Mouse (Mus musculus) lung, embryonic 16.5 days (tissue): ENCODE data around the gene Coro1b. TPM values are rescaled to one million over a fixed set of nuclear protein-coding genes. Genes with fewer than 3 reads are reported as not detected.

Experiments
- ATAC-seq: fragments of 200-750 bp; cut with Nextera tagmentation; 2 replicates; pipeline ENCODE4 v1.8.0; 2017; ENCODE audit warnings: low read depth, mild to moderate bottlenecking, moderate library complexity
- H3K27ac ChIP-seq: fragments of 300-500 bp; sonication (generic); 2 replicates; pipeline ENCODE4 v1.5.1; 2014; ENCODE audit warnings: mild to moderate bottlenecking, control low read depth, low read length
- H3K27me3 ChIP-seq: fragments of 300-500 bp; sonication (generic); 2 replicates; pipeline ENCODE4 v1.6.1; 2014; ENCODE audit warnings: low read depth, low read length, mixed read lengths; ENCODE audit not compliant: control insufficient read depth, insufficient read depth
- H3K36me3 ChIP-seq: fragments of 300-500 bp; sonication (generic); 2 replicates; pipeline ENCODE4 v1.6.1; 2014; ENCODE audit warnings: low read length; ENCODE audit not compliant: control insufficient read depth, insufficient read depth
- H3K4me1 ChIP-seq: fragments of 300-500 bp; sonication (generic); replicated peaks from 2 replicates; pipeline ENCODE4 v1.6.1; 2014; ENCODE audit warnings: low read length, mixed read lengths; ENCODE audit not compliant: control insufficient read depth, insufficient read depth
- H3K4me2 ChIP-seq: fragments of 300-500 bp; sonication (generic); 2 replicates; pipeline ENCODE4 v1.6.1; 2014; ENCODE audit warnings: low read depth, low read length, control low read depth
- H3K4me3 ChIP-seq: fragments of 300-500 bp; sonication (generic); 2 replicates; pipeline ENCODE4 v1.5.1; 2014; ENCODE audit warnings: mild to moderate bottlenecking, low read length, control low read depth
- H3K9ac ChIP-seq: fragments of 300-500 bp; sonication (generic); 2 replicates; pipeline ENCODE4 v1.6.1; 2014; ENCODE audit warnings: low read length, control low read depth
- H3K9me3 ChIP-seq: fragments of 300-500 bp; sonication (generic); 2 replicates; pipeline ENCODE4 v1.6.1; 2016; ENCODE audit warnings: low read length; ENCODE audit not compliant: control insufficient read depth
- WGBS: fragments of 180-500 bp; shearing (Covaris S2); extraction: QIAGEN DNeasy Blood & Tissue Kit; methylation state at CpG from one replicate; pipeline ENCODE4 v1.1.7; 2014; 5-methylcytosine and 5-hydroxymethylcytosine counted together
- polyA plus RNA-seq: library from polyadenylated mRNA; unstranded; fragments of >200 nt; fragmentation: Nextera tagmentation; extraction: Ambion mirVana; gene quantifications from 2 replicates; pipeline ENCODE4 v1.2.1, GENCODE M21; 2015

Coro1b gene
- polyA plus RNA-seq, 1 experiment from 2014 or later = 174 TPM

DNA sequence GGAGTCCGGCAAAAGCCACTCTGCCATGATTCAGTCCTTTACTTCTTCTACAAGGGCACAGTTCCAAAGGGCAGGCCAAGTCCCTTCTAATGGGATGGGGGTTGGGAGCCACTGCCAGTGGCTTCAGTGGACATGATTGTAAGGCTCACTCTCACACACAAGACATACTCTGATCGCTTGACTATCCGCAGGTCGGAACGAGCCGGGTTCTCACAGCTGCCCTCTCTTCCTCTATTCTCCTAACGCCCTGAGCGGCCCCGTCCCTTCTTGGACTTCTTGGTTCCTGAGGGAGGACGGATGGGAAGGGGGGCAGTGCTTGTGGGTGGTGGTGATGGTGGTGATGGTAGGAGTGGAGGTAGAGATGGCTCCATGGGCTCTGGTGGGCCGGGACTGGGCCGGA, 8.4 kb downstream of the Coro1b start:
- ATAC-seq = no peak
- Histone ChIP-seq H3K9ac (no peak overlapping the region), H3K9me3 (no peaks in the 10 kb centered on the region), H3K4me2 (no peak overlapping the region), H3K27ac (no peak overlapping the region), H3K27me3 (no peaks in the 10 kb centered on the region), H3K4me1 (no peaks in the 10 kb centered on the region), H3K4me3 (no peak overlapping the region), H3K36me3 (peaks cover 33% of the 10 kb centered on the region)
- WGBS = 82% methylated on average over 12 of the region's 12 CpGs

- Histone ChIP-seq H3K9me3 (no peaks in the 10 kb centered on the region), H3K27ac (no peak overlapping the region), H3K4me2 (no peak overlapping the region), H3K4me1 (peaks cover 12% of the 10 kb centered on the region), H3K9ac (no peak overlapping the region), H3K4me3 (no peak overlapping the region), H3K27me3 (no peaks in the 10 kb centered on the region), H3K36me3 (peaks cover 30% of the 10 kb centered on the region)
- no peak for ATAC-seq
- WGBS = 93% methylated on average over 8 of the region's 8 CpGs
Observed at GRCm38 (mm10) chr19:4159049-4159448, 10.6 kb downstream of the Coro1b start.

DNA sequence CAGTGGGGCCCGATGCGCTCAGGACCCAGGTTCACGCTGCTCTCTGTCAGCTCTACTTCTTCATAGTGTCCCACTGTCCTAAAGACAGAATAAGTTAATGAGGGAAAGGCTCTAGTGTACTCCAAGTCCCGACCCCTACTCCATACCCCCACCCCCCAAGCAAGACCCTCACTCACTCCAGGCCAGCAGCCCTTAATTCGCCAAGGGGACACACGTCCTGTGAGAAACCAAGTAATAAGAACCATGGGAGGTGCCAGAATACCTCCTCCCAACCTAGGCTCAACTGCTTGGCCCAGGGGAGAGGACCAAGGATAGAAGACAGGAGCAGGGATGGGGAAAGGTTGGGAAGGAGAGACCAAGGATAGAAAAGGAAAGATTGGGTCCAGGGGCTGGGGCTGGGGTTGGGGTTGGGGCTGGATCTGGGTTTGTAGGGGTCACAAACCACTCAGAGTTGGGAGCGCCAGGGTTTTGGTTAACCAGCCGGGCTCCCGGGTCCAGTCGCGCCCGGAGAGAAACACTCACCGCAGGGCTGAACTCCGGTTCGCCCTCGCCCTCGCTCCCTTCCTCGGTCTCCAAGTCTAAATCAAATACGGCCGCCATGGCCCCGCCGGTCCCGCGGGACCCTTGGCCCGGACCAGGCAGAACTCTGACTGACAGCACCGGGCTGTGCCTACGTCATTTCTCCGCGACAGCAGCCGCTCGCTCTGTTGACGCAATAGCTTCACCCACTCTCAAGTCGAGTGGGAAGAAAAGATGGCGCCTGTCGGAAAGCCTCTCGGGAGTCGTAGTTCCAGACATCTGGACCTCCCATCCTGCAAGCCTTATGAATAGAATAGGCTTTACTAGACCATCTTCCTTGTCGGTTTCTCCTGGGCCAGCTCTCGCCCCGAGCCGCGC, 14.5 kb downstream of the Coro1b start, which contains the start of gene Rps6kb2:
TSS of gene Rps6kb2 (minus strand) at position 709 of the 897 bp plus-strand sequence.
- peaks cover 18% of the 10 kb centered on the region for H3K36me3 ChIP-seq
- H3K4me1 ChIP-seq = peaks cover 12% of the 10 kb centered on the region
- no peaks in the 10 kb centered on the region for H3K27me3 ChIP-seq
- H3K9ac ChIP-seq = peak within 1 kb of the TSS; percentile 89
- peak; percentile 93 for ATAC-seq
- peak within 1 kb of the TSS; percentile 99 for H3K4me2 ChIP-seq
- H3K4me3 ChIP-seq = peak within 1 kb of the TSS; percentile 84
- 5% methylated on average over 40 of the region's 42 CpGs for WGBS
- H3K27ac ChIP-seq = peak within 1 kb of the TSS; percentile 69
- H3K9me3 ChIP-seq = no peaks in the 10 kb centered on the region

GRCm38 (mm10) chr19:4163543-4163887, 15.1 kb downstream of the Coro1b start:
- Histone ChIP-seq H3K4me3 (peak overlapping the region; percentile 84), H3K27ac (peak overlapping the region; percentile 69), H3K4me1 (peaks cover 12% of the 10 kb centered on the region), H3K4me2 (peak overlapping the region; percentile 99), H3K9ac (peak overlapping the region; percentile 89), H3K27me3 (no peaks in the 10 kb centered on the region), H3K9me3 (no peaks in the 10 kb centered on the region), H3K36me3 (peaks cover 13% of the 10 kb centered on the region; the same call in 1 of the 2 replicates)
- ATAC-seq = peak; percentile 9; the same call in 1 of the 2 replicates
- 35% methylated on average over 4 of the region's 4 CpGs for WGBS

DNA sequence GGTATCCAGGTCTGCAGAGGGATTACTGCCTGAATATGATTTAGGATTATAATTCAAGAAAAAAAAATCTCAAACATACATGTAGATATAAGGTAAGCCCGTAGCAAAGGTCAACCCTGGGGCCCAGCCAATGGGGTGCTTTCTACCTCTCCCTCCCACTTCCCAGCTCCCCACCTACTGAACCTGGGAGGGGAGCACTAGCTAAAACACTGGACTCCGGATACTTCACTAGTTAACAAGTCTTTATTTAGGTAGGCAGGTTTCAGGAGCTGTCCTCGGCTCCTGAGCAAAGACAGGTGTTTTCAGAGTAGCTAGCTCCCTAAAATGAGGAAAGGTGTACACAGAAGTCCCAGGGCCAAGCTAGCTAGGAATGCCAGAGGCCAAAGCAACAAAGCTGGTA, 15.7 kb downstream of the Coro1b start:
- H3K4me1 ChIP-seq = peaks cover 12% of the 10 kb centered on the region
- no peak overlapping the region for H3K9ac ChIP-seq
- H3K4me2 ChIP-seq = no peak overlapping the region
- H3K27me3 ChIP-seq = no peaks in the 10 kb centered on the region
- peaks cover 10% of the 10 kb centered on the region; the same call in 1 of the 2 replicates for H3K36me3 ChIP-seq
- no peak for ATAC-seq
- no peak overlapping the region for H3K27ac ChIP-seq
- H3K9me3 ChIP-seq = no peaks in the 10 kb centered on the region
- no peak overlapping the region for H3K4me3 ChIP-seq
- WGBS = 76% methylated on average over 3 of the region's 3 CpGs

GRCm38 (mm10) chr19:4164721-4165120, 16.3 kb downstream of the Coro1b start:
- WGBS = 73% methylated on average over 2 of the region's 2 CpGs
- H3K4me2 ChIP-seq = no peak overlapping the region
- H3K27me3 ChIP-seq = no peaks in the 10 kb centered on the region
- no peak overlapping the region for H3K9ac ChIP-seq
- H3K4me1 ChIP-seq = peaks cover 12% of the 10 kb centered on the region
- H3K27ac ChIP-seq = no peak overlapping the region
- no peak overlapping the region for H3K4me3 ChIP-seq
- peaks cover 10% of the 10 kb centered on the region; the same call in 1 of the 2 replicates for H3K36me3 ChIP-seq
- ATAC-seq = no peak
- no peaks in the 10 kb centered on the region for H3K9me3 ChIP-seq

DNA sequence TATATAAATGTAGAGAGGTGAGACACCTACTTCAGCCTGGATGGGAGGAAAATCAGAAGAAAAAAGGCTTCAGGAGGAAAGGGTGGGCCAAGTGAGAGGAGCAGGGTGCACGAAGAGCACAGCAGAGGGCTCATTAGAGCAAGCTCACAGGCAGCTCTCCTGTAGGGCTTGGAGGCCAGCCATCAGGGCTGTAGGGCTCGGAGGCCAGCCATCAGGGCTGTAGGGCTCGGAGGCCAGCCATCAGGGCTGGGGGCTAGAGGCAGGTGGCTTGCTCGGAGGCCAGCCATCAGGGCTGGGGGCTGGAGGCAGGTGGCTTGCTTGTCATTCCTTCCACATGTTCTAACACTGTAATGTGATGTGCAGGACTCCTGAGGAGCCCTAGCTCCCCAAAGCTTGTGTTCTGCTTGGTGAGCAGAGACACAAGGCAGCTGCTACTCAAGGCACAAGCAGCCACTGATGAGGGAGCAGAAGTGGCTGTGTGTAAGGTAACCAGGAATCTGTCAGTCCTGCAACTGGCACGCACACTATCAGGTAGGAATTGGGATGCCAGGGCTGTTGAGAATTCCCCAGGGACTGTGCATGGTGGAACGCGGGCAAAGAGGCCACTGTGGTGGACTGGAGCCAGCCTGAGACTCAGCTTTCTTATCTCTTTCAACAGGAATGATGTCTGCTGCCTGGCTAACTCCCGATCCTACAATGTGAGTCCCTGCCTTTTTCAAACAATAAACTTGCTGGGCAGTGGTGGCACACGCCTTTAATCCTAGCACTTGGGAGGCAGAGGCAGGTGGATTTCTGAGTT, 18.5 kb downstream of the Coro1b start:
- H3K4me1 ChIP-seq = peaks cover 25% of the 10 kb centered on the region
- no peak overlapping the region for H3K4me3 ChIP-seq
- no peaks in the 10 kb centered on the region for H3K9me3 ChIP-seq
- no peak for ATAC-seq
- no peak overlapping the region for H3K9ac ChIP-seq
- no peak overlapping the region for H3K27ac ChIP-seq
- H3K36me3 ChIP-seq = no peaks in the 10 kb centered on the region
- no peak overlapping the region for H3K4me2 ChIP-seq
- H3K27me3 ChIP-seq = no peaks in the 10 kb centered on the region
- 64% methylated on average over 9 of the region's 9 CpGs for WGBS

GRCm38 (mm10) chr19:4169378-4169784, 21.0 kb downstream of the Coro1b start:
- peaks cover 14% of the 10 kb centered on the region for H3K4me1 ChIP-seq

DNA sequence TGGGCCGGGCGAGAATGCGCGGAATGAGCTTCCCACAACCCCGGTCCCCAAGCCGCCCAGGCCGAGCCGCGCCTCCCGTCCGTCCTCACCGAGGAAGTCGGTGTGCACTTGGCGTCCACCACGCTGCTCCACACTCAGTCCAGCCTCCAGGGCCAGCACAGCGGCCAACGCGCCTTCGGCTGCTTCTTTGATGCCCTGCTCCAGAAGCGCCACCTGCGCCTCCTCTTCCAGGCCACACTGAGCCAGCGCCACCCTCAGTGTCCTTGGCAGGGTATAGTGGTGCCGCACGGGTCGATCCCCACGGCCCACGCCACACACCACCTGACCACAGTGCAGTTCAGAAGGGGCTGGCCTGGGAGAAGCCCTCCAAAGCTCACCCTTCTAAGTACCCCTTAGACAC, 21.4 kb downstream of the Coro1b start:
- no peaks in the 10 kb centered on the region for H3K27me3 ChIP-seq
- H3K4me1 ChIP-seq = peaks cover 14% of the 10 kb centered on the region
- H3K4me2 ChIP-seq = peak overlapping the region; percentile 70
- H3K4me3 ChIP-seq = peak overlapping the region; percentile 49
- H3K36me3 ChIP-seq = no peaks in the 10 kb centered on the region
- peak; percentile 58 for ATAC-seq
- WGBS = 5% methylated on average over 27 of the region's 27 CpGs
- H3K9ac ChIP-seq = peak overlapping the region; percentile 82
- H3K9me3 ChIP-seq = no peaks in the 10 kb centered on the region
- H3K27ac ChIP-seq = peak overlapping the region; percentile 77

More at GRCm38 (mm10) chr19:4169378-4169784, 21.0 kb downstream of the Coro1b start:
- Histone ChIP-seq H3K4me2 (peak overlapping the region; percentile 70), H3K9me3 (no peaks in the 10 kb centered on the region), H3K36me3 (no peaks in the 10 kb centered on the region), H3K4me3 (peak overlapping the region; percentile 49), H3K27ac (peak overlapping the region; percentile 77), H3K9ac (peak overlapping the region; percentile 82), H3K27me3 (no peaks in the 10 kb centered on the region)
- peak; percentile 96 for ATAC-seq
- under 1% methylated on average over 43 of the region's 43 CpGs for WGBS
